Mouse (Mus musculus) ES-E14 (cell line): ENCODE data around the gene Thbs1.

Source experiments
- HCFC1 ChIP-seq: IDR thresholded peaks from 2 replicates; pipeline ENCODE4 v1.6.1; 2012; ENCODE audit warnings: low read length, inconsistent platforms, borderline replicate concordance; ENCODE audit not compliant: insufficient read depth
- ZC3H11A ChIP-seq: IDR thresholded peaks from 2 replicates; pipeline ENCODE4 v1.6.1; 2012; ENCODE audit warnings: low read depth, mild to moderate bottlenecking, inconsistent platforms, low read length, borderline replicate concordance
- ZNF384 ChIP-seq: IDR thresholded peaks from 2 replicates; pipeline ENCODE4 v1.6.1; 2012; ENCODE audit warnings: low read depth, low read length, inconsistent platforms

DNA sequence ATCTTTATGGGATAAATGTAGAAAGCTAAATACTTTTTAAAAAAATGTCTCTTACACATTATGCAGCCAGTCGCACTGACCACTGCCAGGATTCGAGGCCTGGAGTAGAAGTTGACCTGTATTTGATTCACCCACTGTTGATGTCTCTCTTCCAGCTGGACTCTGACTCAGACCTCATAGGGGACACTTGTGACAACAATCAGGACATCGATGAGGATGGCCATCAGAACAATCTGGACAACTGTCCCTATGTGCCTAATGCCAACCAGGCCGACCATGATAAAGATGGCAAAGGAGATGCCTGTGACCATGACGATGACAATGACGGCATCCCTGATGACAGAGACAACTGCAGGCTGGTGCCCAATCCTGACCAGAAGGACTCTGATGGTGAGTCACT lies 10.6 kb downstream of the Thbs1 start:
- TF ChIP-seq ZC3H11A (no peak), ZNF384 (no peak), HCFC1 (no peak)
